Comparison of ENCODE assay signal across 8 mouse cellular contexts in genomic region chr10:61783621-61784251, GRCm38 (mm10). TPM values are rescaled to one million over a fixed set of nuclear protein-coding genes. Genes with fewer than 3 reads are reported as not detected.
DNase-seq lines count a peak whose midpoint lies in the region; ATAC-seq and TF ChIP-seq lines count a peak whose summit lies in the region.

TSS of gene H2afy2 (minus strand) at chr10:61784147.

- no peaks in the 10 kb centered on the region for H3K9me3 ChIP-seq in hindbrain, embryonic 16.5 days (ENCODE audit: control insufficient read depth, low read length)

- no peaks in the 10 kb centered on the region for H3K36me3 ChIP-seq in hindbrain, embryonic 16.5 days (ENCODE audit: control insufficient read depth, insufficient read depth, low read length)

- H3K4me1 ChIP-seq in hindbrain, embryonic 16.5 days (ENCODE audit: control insufficient read depth, insufficient read depth, low read depth, low read length): peaks cover 18% of the 10 kb centered on the region

- intact Hi-C loops in gastrocnemius, adult 2 months (cut with DNase I): no loop called here
- intact Hi-C loops in left cerebral cortex, adult 2 months (cut with DNase I): no loop called here

- peak; percentile 93 for ATAC-seq in hindbrain, embryonic 16.5 days

- peak within 1 kb of the TSS; percentile 72 for H3K27ac ChIP-seq in gastrocnemius, adult 2 months
- H3K27ac ChIP-seq in hindbrain, embryonic 16.5 days (ENCODE audit: low read depth, low read length): peak within 1 kb of the TSS; percentile 99
- peak within 1 kb of the TSS; percentile 97 for H3K27ac ChIP-seq in left cerebral cortex, adult 2 months

- WGBS in hindbrain, embryonic 16.5 days: under 1% methylated on average over 48 of the region's 50 CpGs

- DNase-seq in adrenal gland, adult (ENCODE audit: inconsistent age in 2 of 2, low spot score in 1 of 2): peak; percentile 74 to 90
- DNase-seq in cerebellum, postnatal 4 days (ENCODE audit: low spot score in 2 of 2): peak; percentile 76 to 87
- peak; percentile 50 for DNase-seq in gastrocnemius, adult 2 months
- peak; percentile 73 to 77 for DNase-seq in left cerebral cortex, adult 2 months (ENCODE audit: extremely low spot score in 1 of 2, low spot score in 2 of 2)
- DNase-seq in lung, postnatal 25 days (ENCODE audit: low spot score): peak; percentile 44
- peak; percentile 88 to 90 for DNase-seq in right cerebral cortex, postnatal 10 days (ENCODE audit: low spot score in 2 of 2)
- DNase-seq in adipocyte (ENCODE audit: low spot score): no peak

- H3K27me3 ChIP-seq in hindbrain, embryonic 16.5 days (replicated peaks; ENCODE audit: control insufficient read depth, insufficient read depth, low read length): no peaks in the 10 kb centered on the region

- TF ChIP-seq CTCF in gastrocnemius, adult 2 months (IDR thresholded peaks at IDR 0.05): peak; percentile 36; the same call in 1 of the 2 replicates
- peak; percentile 44 for TF ChIP-seq CTCF in left cerebral cortex, adult 2 months (IDR thresholded peaks at IDR 0.05)

- H3K4me2 ChIP-seq in hindbrain, embryonic 16.5 days (ENCODE audit: low read length): peak within 1 kb of the TSS; percentile 67

- peak within 1 kb of the TSS; percentile 89 for H3K4me3 ChIP-seq in gastrocnemius, adult 2 months
- H3K4me3 ChIP-seq in hindbrain, embryonic 16.5 days (ENCODE audit: low read length): peak within 1 kb of the TSS; percentile 90
- H3K4me3 ChIP-seq in left cerebral cortex, adult 2 months: peak within 1 kb of the TSS; percentile 95

- H3K9ac ChIP-seq in hindbrain, embryonic 16.5 days (ENCODE audit: low read depth, low read length): peak within 1 kb of the TSS; percentile 99

RNA-seq across cellular contexts. Expression of gene H2afy2, which starts in this region (rescaled TPM):
- total RNA-seq in gastrocnemius, adult 2 months (2021): 1 to 10 TPM in 1 of 2 experiments, under 1 TPM in 1; 0.36 to 1.1 TPM
- 237 and 252 TPM in 2 replicates for polyA plus RNA-seq in hindbrain, embryonic 16.5 days (2015; fragmentation: Nextera tagmentation; extraction: Ambion mirVana)
- total RNA-seq in left cerebral cortex, adult 2 months (2021): 10 to 100 TPM; 22.7 to 23.8 TPM

Comparison
In these comparisons a context has a peak if more than half of its experiments do, and no peak if none do; other contexts are left out.
1. RNA of gene H2afy2 (total RNA-seq): 22.7 to 23.8 TPM in left cerebral cortex, adult 2 months; 0.36 to 1.1 TPM in gastrocnemius, adult 2 months; every median in the first group is over 10 times any median in the second.
2. Peak in every context shown above with its lines, with median percentiles within 50 percentile points of each other: H3K27ac ChIP-seq and H3K4me3 ChIP-seq.